Mouse (Mus musculus) liver, postnatal 0 days (tissue): Measurements from ENCODE around the gene Skil.

Experiments
- CTCF ChIP-seq: sonication (generic); IDR thresholded peaks from 2 replicates; pipeline ENCODE4 v1.5.1; 2016; ENCODE audit warnings: antibody characterized with exemption, low read depth
- EP300 ChIP-seq: IDR thresholded peaks from 2 replicates; pipeline ENCODE4 v1.6.1; 2016; ENCODE audit warnings: antibody characterized with exemption, low read depth, mild to moderate bottlenecking

GRCm38 (mm10) chr3:31133664-31134063, 38.8 kb downstream of the Skil start:
- no peak for TF ChIP-seq CTCF
- TF ChIP-seq EP300: no peak
